Mouse (Mus musculus) urinary bladder, postnatal 14 days (tissue): ENCODE results near the gene Isoc2a.
"Not testable (repeated sequence)": the region's sequence is repeated elsewhere in the genome, so short reads cannot be mapped to it uniquely, and the experiment has no call there.

Experiments
- DNase-seq: peaks from one replicate; pipeline ENCODE4 v3.0.0; 2021; ENCODE audit warnings: low spot score

The Isoc2a gene

DNA sequence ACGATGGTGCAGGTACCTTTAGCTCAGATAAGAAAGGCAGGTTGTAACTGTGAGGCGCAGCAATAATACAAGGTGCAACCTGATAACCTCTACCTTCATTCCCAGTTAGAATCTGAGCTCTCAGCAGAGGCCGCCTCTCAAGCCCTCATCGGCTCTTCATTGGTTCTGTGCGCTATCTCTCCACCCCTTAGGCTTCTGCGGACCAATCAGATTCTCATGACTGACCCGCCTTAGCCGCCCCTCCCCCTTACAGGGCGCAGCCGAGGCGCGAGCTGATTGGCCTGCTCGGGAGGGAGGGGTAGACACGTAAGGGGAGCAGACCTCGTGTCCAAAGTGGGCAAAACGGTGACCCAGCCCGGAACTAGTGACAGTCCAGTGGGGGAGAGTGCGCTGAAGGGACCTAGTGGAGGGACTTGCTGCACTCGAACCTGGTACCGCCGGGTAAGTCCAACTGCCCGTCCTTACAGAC lies at the start of gene Isoc2a:
TSS of gene Isoc2a (plus strand) at position 401 of the 469 bp plus-strand sequence.
- DNase-seq, result peak; percentile 91

DNA sequence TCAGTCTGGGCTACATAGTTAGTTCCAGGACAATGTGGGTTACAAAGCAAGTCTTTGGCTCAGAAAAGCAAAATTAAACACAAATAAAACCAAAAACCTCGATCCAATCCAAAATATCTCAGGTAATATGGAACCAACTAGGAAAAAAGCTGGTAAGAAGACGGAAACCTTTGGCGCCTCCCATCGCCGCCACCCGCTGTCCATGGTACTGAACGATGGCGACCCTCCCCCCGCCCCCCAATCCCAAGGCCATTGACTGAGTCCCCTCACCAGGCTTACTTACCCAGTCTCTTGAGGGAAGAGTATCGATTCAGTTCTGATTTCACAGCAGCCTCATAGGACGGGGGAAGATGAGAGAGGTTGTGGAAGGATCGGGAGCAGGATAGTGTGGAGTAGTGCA lies 46.5 kb upstream of the Isoc2a start:
- no peak for DNase-seq

DNA sequence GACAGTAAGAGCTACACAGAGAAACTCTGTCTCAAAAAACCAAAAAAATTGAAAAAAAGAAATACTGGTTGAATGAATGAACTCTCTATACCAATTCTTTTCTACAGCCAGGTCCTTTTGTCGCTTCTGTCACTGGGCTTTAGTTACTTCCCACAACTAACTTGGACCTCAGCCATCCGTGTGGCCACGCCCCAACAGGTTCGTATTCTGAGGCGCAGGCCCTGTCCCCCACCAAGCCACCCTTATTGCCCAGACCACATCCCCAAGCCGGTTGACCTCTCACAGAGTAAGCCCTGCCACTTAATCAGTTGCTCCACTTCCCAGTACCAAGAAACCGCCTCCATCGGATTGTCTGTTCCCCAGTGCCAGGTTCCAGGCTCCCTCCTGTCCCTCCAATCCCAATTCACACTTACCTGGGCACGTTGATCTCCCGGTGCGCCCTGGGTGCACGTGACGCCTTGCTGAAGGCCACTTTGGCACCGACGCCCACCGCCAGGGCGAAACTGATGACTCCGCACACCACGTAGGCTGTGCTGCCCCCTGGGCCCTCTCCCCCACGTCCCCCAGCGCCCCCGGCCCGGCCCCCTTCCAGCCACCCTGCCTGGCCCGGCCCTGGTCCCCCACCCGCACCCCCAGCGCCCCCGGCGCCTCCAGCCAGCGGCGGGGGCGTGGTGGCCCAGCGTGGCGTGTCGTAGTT lies 41.2 kb upstream of the Isoc2a start:
- no peak for DNase-seq

DNA sequence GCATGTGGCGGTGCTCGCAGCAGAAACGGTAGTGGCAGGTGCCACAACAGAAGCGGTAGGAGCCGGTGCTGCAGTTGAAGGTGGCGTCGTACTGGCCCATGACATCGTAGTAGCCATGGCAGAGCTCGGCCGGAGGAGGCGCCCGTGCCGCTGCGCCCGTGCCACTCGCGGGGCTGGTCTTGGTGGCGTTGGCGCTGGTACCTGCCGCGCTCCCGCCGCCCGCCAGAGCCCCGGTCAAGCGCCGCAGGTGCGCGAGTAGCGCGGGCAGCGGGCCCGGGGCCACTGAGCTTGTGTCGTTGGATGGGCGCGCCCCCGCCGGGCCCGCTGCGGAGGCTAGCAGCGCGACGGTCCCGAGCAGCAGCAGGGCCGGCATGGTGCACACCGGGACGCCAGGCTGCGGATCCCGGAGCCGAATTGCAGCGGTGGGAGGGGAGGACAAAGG lies 40.6 kb upstream of the Isoc2a start:
- DNase-seq, result peak; percentile 71

DNA sequence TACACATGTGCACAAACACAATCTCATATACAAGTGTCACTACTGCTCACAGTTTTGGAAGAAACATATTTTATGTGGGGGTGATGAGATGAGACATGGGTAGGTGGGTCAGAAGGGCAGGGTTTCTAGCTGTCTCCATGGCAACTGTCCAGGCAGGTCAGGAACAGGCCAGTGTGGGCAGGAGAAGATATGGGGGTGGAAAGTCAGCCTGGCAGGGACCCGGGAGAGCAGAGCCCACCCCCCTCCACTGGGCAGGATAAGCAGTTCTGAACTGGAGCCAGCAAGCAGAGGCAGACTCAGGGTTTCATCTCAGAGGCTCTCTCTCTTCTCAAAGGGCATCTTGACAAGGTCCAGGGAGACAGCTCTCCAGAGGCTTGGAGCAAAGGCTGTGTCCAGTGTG lies 39.3 kb upstream of the Isoc2a start:
- DNase-seq, result no peak

DNA sequence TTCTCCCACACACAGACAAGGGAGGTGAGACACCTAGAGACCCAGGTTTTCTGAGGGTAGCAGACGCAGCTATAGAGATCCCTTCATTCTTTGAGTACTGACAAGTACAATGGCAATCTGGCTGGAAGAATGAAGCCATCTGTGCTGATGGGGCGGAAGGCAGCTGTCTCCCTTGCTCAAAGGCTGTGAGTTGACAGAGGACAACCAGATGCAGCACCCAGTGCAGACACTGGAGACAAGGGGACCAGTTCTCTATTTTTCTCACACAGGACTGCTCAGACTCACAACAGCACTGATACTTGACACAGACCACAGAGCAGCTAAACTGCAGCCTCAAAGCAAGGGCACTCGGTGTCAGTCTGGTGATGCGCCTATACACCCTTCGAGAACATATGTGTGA lies 34.9 kb upstream of the Isoc2a start:
- no peak for DNase-seq

DNA sequence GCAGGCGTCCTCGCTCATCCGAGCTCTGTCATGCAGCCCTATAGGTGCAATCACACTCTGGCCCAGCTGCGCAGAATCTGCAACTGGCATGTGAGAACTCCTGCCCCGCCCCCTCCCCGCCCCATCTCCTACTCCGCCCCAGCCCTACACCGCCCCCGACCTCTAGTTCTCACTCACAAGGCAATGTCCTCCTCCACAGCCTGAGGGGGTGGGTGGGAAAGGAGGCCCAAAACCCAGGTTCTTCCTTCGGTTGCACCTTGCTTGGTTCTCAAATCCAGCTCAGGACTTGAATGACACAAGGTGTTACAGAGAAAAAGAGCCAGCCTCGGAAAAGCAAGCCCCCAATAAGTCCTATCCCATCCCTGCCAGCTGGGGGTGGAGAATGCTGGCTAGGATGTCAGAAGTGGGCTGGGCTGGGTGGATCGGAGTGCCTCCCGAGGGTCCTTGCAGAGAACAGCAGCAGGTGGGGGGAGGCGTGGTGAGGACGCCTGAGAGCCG lies 34.3 kb upstream of the Isoc2a start:
- DNase-seq, result no peak

DNA sequence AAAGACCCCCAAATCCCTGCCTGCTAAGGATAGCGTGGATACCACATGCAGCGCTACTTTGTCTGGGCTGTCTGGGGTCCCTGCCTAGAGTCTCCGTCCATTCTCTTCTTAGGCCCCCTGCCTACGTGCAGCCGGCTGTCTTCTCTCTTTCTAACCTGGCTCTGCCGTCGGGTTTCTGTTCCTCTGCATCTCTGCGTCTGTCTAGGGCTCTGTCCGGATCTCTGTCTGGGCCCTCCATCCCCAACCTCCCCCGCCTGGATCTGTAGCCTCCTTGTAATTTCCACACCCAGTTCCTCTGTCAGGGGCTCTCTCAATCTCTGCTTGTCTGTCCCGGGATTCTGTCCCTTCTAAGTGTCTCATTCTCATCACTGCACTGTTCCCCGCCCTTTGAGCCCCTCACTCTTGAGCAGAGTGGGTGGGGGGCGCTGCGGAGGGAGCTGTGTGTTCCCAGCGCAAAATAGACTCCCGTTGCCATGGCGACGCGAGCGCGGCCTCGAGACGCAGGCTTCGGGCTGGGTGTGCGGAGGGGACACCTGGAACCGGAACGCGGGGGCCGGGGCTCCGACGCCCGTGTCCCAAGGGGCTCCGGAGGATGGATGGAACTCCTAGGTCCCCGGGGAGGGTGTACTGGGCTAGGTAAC lies 33.2 kb upstream of the Isoc2a start:
- no peak for DNase-seq

DNA sequence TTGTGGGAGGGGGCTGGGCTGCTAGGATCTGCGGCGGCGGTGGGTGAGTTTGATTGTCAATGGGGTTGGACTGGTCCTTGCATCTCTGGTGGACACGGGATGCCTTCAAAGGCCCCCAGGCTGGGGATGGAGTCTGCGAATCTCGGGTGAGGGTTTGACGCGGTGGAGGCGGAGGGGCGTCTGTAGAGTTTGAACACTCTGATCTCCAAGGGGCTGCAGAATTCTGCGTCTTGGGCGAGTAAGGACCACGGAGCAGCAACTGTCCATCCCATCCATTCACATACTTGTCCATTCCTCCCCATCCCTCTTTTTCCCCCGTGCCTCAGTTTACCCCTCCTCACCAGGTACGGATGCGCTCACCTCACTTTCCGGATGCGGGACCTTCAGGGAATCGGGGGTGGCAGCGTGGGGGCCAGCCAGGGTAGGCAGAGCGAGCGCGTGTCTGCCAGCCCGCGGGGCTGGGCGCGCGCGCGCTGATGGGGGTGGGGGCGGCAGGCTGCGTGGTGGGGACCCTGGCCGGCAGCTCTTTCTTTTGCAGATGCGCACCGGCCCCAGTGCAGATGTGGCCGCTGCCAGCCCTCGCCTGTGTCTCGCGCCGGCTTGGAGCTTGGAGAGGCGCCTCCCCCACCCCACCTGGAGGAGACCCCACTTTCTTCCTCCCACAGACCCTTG lies 32.6 kb upstream of the Isoc2a start, which contains the start of gene Shisa7:
TSS of gene Shisa7 (minus strand) at position 452 of the 672 bp plus-strand sequence.
- no peak for DNase-seq

DNA sequence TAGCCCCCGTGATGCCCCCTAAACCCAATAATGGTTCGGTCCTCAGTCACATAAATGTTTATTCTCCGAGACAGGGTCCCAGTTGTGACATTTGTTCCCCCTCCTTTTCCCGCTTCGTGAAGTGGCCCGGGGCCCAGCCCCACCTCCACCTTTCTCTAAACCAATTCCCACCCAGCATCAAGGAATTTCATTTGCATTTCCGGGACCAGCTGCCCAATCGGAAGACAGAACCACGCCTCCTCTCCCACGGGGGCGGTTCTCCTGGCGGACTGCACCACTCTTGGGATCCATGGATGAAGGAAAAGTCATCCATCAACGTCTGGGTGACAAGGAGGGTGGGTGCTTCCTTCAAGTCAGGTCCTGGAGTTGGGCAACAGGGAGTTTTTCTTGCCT lies 32.0 kb upstream of the Isoc2a start:
- DNase-seq, result peak; percentile 47

DNA sequence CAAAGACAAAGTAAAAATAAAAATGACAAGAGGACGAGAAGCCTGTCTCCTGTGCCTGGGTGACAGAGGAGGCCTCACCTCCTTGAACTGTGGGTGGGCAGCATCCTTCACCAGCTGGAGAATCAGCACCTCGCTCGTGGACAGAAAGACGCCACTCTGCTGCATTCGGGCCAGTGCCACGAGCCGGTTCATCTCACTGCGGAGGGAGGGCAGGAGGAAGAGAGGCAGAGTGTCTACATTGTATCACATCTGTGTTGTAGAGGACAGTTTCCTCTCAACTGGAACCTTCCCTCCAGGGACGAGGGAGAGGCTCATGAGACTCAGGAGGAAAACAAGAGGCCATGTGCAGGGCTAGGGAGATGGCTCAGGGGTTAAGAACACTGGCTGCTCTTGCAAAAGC lies 27.6 kb upstream of the Isoc2a start:
- no peak for DNase-seq

DNA sequence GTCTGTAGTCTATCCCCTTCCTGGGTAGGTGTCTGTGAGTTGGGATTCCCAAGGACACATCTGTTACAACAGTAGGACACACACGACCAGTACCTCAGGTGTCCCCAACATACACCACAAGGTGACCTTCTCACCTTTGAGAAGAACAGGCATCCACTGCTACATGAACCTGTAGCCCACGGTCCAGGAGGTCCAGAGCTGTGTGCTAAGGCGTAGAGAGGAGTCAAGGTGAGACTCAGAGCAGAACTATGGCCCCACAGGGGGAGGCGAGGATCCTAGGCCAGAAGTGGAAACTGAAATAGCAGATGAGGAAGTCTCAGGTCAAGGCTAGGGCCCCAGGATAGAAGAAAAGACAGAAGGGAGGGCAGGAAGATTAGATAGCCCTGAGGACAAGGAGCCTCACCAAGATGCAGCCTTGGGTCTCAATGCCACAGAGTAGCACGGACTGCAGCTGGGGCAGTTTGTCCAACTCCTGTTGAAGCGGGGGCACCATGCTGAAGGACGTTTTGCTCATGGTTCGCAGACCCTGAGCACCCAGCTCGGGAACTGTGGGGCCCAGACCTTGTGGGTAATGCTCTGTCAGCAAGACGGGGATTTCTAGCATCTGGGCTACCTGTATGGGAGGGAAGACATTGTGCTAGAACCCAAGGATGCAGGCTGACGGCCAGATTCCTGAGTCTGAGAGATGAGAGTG lies 26.2 kb upstream of the Isoc2a start:
- no peak for DNase-seq

DNA sequence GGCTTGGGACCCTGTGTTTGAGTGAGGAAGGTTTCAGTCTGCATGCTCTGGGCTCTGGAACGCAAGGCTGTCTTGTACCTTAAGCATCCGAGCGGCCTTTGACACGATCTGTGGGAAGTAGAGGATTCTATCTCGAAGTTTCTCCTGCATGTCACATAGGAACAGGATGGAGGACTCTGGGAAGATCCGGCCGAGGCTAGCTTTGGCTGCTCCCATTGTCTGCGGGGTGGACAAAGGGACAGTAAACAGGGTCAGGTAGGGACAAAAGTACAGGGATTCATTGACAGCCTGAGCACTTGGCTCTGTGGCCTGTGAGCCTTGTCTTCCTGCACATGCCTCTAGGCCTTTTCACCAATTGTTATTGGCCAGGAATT lies 25.7 kb upstream of the Isoc2a start:
- DNase-seq, result no peak

DNA sequence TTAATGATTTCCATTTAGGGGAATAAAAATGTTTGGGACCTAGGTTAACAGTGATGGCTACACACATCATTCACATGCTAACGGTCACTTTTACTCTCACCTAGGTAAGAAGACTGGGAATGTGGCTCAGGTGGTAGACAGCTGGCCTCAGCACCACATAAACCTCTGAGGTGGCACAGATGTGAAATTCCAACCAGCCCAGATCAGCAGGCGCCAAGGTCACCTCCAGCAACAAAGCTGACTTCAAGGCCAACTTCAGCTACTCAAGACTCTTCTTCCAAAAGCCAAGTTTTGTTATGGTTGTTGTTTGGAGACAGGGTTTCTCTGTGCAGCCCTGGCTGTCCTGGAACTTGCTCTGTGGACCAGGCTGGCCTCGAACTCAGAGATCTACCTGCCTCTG lies 23.3 kb upstream of the Isoc2a start:
- no peak for DNase-seq

DNA sequence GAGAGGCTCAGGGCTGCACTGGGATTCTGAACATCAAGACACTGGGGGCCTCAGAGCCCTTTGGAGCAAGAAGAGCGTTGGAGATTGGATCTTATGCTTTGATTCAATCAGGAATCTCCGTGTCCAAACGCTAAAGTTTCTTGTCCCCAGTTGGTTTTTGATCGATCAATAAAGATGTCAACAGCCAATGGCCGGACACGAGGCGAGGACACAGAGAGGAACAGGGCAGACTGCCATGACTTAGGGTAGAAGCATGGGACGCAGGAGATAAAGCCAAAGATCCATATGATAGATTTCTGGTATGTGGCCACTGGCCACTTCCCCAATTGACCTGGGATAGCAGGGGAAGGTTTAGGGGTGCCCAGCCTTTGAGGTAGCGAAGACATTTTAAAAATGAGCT lies 20.4 kb upstream of the Isoc2a start:
- DNase-seq, result no peak

DNA sequence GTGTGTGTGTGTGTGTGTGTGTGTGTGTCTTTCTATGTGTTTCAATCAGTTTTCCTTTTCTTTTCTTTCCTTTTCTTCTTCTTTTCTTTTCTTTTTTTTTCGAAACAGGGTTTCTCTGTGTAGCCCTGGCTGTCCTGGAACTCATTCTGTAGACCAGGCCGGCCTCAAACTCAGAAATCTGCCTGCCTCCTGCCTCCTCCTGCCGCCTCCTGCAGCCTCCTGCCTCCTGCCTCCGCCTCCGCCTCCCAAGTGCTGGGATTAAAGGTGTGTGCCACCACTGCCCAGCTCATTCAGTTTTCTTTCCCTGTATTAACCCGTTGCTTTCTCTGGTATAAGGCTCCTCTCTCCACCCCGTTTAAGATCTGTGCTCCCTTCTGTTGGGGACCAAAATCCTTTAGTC lies 19.6 kb upstream of the Isoc2a start:
- no peak for DNase-seq

DNA sequence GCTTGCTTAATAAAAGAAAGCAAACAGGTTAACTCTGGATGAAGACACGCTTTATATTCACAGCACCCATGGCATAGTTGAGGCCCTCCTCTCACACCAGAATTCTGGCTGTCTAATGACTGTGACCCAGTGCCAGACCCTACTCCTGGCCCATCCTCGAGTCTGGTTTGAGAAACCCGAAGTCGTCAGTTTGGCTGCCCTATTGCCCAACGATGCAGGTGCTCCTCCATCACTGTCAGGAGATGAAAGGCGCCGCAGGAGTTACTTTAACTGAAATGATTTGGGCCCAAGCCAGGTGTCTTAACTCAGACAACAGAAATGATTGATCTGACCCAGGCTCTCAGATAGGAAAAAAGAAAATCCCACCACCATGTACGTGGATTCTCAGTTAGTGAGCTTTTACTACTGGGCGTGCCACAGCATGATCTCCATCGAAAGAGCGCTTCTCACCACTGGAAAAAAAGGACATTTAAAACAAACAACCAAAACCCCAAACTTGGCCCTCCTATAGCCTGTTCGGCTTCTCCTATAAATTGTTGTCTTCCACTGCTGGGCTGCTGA lies 17.5 kb upstream of the Isoc2a start:
- DNase-seq, result no peak

DNA sequence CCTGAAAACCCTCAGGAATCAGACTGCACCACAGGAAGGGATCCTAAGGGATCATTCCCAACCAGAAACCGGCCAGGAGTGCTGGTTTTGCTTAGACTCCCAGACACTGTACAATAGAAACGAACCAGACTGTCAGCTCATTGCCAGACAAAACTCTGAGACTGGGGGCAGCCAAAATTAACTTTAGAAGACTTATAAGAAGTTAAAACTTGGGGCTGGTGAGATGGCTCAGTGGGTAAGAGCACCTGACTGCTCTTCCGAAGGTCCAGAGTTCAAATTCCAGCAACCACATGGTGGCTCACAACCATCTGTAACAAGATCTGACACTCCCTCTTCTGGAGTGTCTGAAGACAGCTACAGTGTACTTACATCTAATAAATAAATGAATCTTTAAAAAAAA lies 16.0 kb upstream of the Isoc2a start:
- not testable (repeated sequence) for DNase-seq

DNA sequence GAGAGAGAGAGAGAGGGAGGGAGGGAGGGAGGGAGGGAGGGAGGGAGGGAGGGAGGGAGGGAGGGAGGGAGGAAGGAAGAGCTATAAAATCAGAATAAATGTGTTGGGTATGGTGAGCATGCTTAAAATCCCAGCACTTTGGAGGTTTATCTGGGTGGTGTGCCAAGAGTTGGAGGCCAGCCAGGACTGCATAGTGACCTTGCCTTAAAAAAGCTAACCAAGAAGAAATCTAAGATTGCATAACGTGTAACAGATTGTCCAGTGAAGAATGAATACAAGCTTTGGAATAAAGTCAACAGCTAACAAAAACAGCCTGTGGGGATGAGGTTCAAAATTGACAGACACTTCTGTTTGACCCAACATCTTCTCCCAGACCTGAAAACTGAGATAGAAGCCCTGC lies 13.9 kb upstream of the Isoc2a start:
- DNase-seq, result peak; percentile 76

DNA sequence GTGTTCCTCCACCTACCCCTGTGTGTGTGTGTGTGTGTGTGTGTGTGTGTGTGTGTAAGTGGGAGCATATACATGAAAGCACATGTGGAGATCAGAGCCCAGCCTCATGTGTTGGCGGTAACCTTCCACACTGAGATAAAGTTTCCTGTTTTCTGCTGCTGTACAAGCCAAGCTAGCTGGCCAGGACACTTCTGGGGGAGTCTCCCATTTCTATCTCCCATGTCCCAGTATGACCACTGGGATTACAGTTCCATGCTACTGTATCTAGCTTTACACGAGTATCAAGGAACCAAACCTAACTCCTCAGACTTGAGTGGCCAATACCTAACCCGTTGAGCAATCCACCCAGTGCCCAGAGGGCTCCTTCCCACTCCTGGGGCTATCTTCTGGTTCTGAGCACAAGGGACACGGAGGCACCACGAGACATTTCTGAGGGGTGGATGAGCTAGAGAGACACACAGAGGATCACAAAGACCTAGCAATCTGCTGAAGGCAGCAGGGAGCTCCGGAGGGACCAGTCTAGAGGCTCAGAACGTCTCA lies 13.3 kb upstream of the Isoc2a start:
- no peak for DNase-seq

DNA sequence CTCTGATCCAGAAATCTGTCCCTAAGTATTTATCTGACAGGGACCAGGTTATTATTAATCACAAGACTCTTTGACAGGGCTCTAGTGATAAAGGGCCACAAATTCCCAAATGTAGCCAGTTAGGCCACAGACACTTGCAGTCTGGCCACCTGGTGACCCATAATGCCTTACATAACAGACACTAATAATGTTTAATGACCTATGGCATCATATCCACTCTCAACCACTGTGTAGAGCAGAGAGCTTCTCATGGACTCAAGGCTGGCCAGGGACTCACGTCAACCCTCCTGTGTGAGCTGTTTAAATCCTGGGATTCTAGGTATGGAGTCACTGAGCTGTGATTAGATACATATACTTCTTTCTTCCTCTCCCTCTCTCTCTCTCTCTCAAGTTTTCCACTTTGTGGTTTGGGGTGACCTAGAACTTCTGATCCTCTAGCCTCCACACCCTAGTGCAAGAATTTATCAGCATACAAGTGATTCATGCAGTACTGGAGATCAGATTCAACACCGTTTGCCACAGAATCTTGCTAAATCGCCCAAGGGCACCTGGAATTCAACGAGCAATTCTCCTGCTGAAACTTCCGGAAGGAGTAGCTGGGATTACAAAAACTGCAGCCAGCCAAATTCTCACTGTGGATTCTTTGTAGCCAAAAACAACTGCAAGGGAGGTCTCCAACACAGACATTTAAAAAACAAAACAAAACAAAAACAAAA lies 12.7 kb upstream of the Isoc2a start:
- DNase-seq, result no peak
